Mouse (Mus musculus): ENCODE data around the gene Ddx24. TPM values are rescaled to one million over a fixed set of nuclear protein-coding genes. Genes with fewer than 3 reads are reported as not detected.
A peak's percentile ranks its signal among the peaks of the same experiment; 100 is the strongest.

The Ddx24 gene
- polyA plus RNA-seq, 1 experiment from 2014 or later: 140 TPM

- Histone ChIP-seq H3K27ac (replicated peaks; ENCODE audit: low read depth, low read length) (no peak overlapping the region), H3K36me3 (ENCODE audit: control insufficient read depth, insufficient read depth, low read length) (no peaks in the 10 kb centered on the region), H3K9me3 (ENCODE audit: control insufficient read depth, low read length) (no peaks in the 10 kb centered on the region), H3K9ac (replicated peaks; ENCODE audit: low read length) (no peak overlapping the region), H3K4me2 (ENCODE audit: low read length) (no peak overlapping the region), H3K4me1 (ENCODE audit: control insufficient read depth, insufficient read depth, low read length) (no peaks in the 10 kb centered on the region), H3K27me3 (ENCODE audit: control insufficient read depth, insufficient read depth, low read length) (no peaks in the 10 kb centered on the region), H3K4me3 (replicated peaks; ENCODE audit: low read depth, low read length) (no peak overlapping the region)
- ATAC-seq (ENCODE audit: low FRiP score, low TSS enrichment) (no peak), DNase-seq (no peak)
These were observed 9.2 kb upstream of the Ddx24 start for GRCm38 (mm10) chr12:103434861-103435260.

GRCm38 (mm10) chr12:103433986-103434731 lies 8.5 kb upstream of the Ddx24 start, which contains the start of gene Ifi27:
Ifi27 (plus strand) TSS chr12:103434211.
- no peaks in the 10 kb centered on the region for H3K9me3 ChIP-seq (ENCODE audit: control insufficient read depth, low read length)
- WGBS: 78% methylated on average over 8 of the region's 8 CpGs
- no peaks in the 10 kb centered on the region for H3K4me1 ChIP-seq (ENCODE audit: control insufficient read depth, insufficient read depth, low read length)
- no peak within 1 kb of the TSS for H3K4me3 ChIP-seq (replicated peaks; ENCODE audit: low read depth, low read length)
- DNase-seq: no peak
- no peak for ATAC-seq (ENCODE audit: low FRiP score, low TSS enrichment)
- no peaks in the 10 kb centered on the region for H3K36me3 ChIP-seq (ENCODE audit: control insufficient read depth, insufficient read depth, low read length)
- H3K9ac ChIP-seq (replicated peaks; ENCODE audit: low read length): no peak within 1 kb of the TSS
- no peak within 1 kb of the TSS for H3K27ac ChIP-seq (replicated peaks; ENCODE audit: low read depth, low read length)
- no peak within 1 kb of the TSS for H3K4me2 ChIP-seq (ENCODE audit: low read length)
- no peaks in the 10 kb centered on the region for H3K27me3 ChIP-seq (ENCODE audit: control insufficient read depth, insufficient read depth, low read length)

GRCm38 (mm10) chr12:103433430-103433829 lies 7.8 kb upstream of the Ddx24 start:
- H3K9me3 ChIP-seq (ENCODE audit: control insufficient read depth, low read length): no peaks in the 10 kb centered on the region
- ATAC-seq (ENCODE audit: low FRiP score, low TSS enrichment): no peak
- no peak for DNase-seq
- H3K4me3 ChIP-seq (replicated peaks; ENCODE audit: low read depth, low read length): no peak overlapping the region
- no peak overlapping the region for H3K27ac ChIP-seq (replicated peaks; ENCODE audit: low read depth, low read length)
- H3K9ac ChIP-seq (replicated peaks; ENCODE audit: low read length): no peak overlapping the region
- H3K27me3 ChIP-seq (ENCODE audit: control insufficient read depth, insufficient read depth, low read length): no peaks in the 10 kb centered on the region
- H3K4me2 ChIP-seq (ENCODE audit: low read length): no peak overlapping the region
- no peaks in the 10 kb centered on the region for H3K36me3 ChIP-seq (ENCODE audit: control insufficient read depth, insufficient read depth, low read length)
- 83% methylated on average over 2 of the region's 2 CpGs for WGBS
- H3K4me1 ChIP-seq (ENCODE audit: control insufficient read depth, insufficient read depth, low read length): no peaks in the 10 kb centered on the region

DNA sequence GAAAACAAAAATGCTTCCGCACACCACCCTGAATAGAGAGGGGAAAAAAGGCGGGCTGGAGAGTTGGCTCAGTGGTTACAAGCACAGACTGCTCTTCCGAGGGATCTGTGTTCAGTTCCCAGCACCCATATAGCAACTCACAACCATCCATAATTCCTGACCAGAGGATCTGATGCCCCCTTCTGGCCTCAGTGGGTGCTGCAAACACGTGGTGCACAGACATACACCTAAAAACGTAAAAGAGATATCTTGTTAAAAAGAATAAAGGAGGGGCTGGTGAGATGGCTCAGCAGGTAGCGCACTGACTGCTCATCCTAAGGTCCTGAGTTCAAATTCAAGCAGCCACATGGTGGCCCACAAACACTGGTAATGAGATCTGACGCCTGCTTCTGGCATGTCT lies 1.1 kb upstream of the Ddx24 start:
- no peak overlapping the region for H3K4me3 ChIP-seq (replicated peaks; ENCODE audit: low read depth, low read length)
- H3K27ac ChIP-seq (replicated peaks; ENCODE audit: low read depth, low read length): no peak overlapping the region
- no peaks in the 10 kb centered on the region for H3K27me3 ChIP-seq (ENCODE audit: control insufficient read depth, insufficient read depth, low read length)
- H3K36me3 ChIP-seq (ENCODE audit: control insufficient read depth, insufficient read depth, low read length): peaks cover 17% of the 10 kb centered on the region
- 94% methylated on average over 7 of the region's 7 CpGs for WGBS
- no peak overlapping the region for H3K4me2 ChIP-seq (ENCODE audit: low read length)
- peaks cover 27% of the 10 kb centered on the region for H3K4me1 ChIP-seq (ENCODE audit: control insufficient read depth, insufficient read depth, low read length)
- no peak overlapping the region for H3K9ac ChIP-seq (replicated peaks; ENCODE audit: low read length)
- ATAC-seq (ENCODE audit: low FRiP score, low TSS enrichment) (no peak), DNase-seq (no peak)
- no peaks in the 10 kb centered on the region for H3K9me3 ChIP-seq (ENCODE audit: control insufficient read depth, low read length)

DNA sequence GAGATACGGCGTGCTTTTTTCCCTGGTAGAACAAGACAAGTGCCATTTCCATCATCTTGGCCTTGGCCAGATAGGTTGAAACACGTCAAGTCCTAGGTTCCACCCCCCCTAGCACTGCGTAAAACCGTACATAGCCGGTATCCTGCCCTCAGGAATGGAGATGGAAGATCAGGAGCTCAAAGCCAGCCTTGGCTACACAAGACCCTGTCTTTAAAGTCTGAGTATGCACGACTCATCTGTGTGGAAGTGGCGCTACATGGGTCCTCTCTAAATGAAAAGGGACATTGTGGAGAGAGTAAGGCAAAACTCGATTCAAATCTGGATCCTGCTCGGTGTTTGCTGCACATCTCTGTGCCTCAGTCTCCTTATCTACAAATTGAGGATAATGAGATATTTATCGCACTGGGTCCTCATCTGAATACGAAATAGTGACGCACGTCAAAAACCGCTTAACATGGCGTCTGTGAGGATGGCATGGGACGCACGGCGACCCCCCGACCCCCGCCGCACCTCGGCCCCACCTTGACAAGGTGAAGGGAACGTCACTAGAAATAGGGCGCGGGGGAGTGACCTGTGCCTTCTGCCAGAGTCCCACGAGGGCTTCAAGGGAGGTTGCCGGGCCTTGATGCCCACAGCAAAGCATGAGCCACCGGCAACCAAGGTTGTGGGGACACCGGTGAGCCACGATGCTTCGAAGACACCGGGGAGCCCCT lies 458 bp downstream of the Ddx24 start:
- peaks cover 34% of the 10 kb centered on the region for H3K4me1 ChIP-seq (ENCODE audit: control insufficient read depth, insufficient read depth, low read length)
- peak overlapping the region; percentile 93 for H3K4me2 ChIP-seq (ENCODE audit: low read length)
- H3K9ac ChIP-seq (replicated peaks; ENCODE audit: low read length): peak overlapping the region; percentile 89
- peaks cover 21% of the 10 kb centered on the region for H3K36me3 ChIP-seq (ENCODE audit: control insufficient read depth, insufficient read depth, low read length)
- H3K27me3 ChIP-seq (ENCODE audit: control insufficient read depth, insufficient read depth, low read length): no peaks in the 10 kb centered on the region
- no peaks in the 10 kb centered on the region for H3K9me3 ChIP-seq (ENCODE audit: control insufficient read depth, low read length)
- peak overlapping the region; percentile 90 for H3K4me3 ChIP-seq (replicated peaks; ENCODE audit: low read depth, low read length)
- DNase-seq (no peak), ATAC-seq (ENCODE audit: low FRiP score, low TSS enrichment) (no peak; the same call in 1 of the 2 replicates)
- peak overlapping the region; percentile 63 for H3K27ac ChIP-seq (replicated peaks; ENCODE audit: low read depth, low read length)
- WGBS: 11% methylated on average over 33 of the region's 33 CpGs

GRCm38 (mm10) chr12:103408144-103408543 lies 17.5 kb downstream of the Ddx24 start:
- DNase-seq (no peak), ATAC-seq (ENCODE audit: low FRiP score, low TSS enrichment) (no peak)
- Histone ChIP-seq H3K36me3 (ENCODE audit: control insufficient read depth, insufficient read depth, low read length) (peaks cover 94% of the 10 kb centered on the region), H3K4me1 (ENCODE audit: control insufficient read depth, insufficient read depth, low read length) (no peaks in the 10 kb centered on the region), H3K9ac (replicated peaks; ENCODE audit: low read length) (no peak overlapping the region), H3K4me2 (ENCODE audit: low read length) (no peak overlapping the region), H3K27ac (replicated peaks; ENCODE audit: low read depth, low read length) (no peak overlapping the region), H3K27me3 (ENCODE audit: control insufficient read depth, insufficient read depth, low read length) (no peaks in the 10 kb centered on the region), H3K4me3 (replicated peaks; ENCODE audit: low read depth, low read length) (no peak overlapping the region), H3K9me3 (ENCODE audit: control insufficient read depth, low read length) (no peaks in the 10 kb centered on the region)
- WGBS: 98% methylated on average over 10 of the region's 10 CpGs

- H3K4me3 ChIP-seq (replicated peaks; ENCODE audit: low read depth, low read length): no peak within 1 kb of the TSS
- H3K27me3 ChIP-seq (ENCODE audit: control insufficient read depth, insufficient read depth, low read length): no peaks in the 10 kb centered on the region
- no peak within 1 kb of the TSS for H3K9ac ChIP-seq (replicated peaks; ENCODE audit: low read length)
- no peak within 1 kb of the TSS for H3K27ac ChIP-seq (replicated peaks; ENCODE audit: low read depth, low read length)
- H3K36me3 ChIP-seq (ENCODE audit: control insufficient read depth, insufficient read depth, low read length): peaks cover 94% of the 10 kb centered on the region
- 95% methylated on average over 4 of the region's 4 CpGs for WGBS
- DNase-seq (no peak), ATAC-seq (ENCODE audit: low FRiP score, low TSS enrichment) (no peak)
- no peaks in the 10 kb centered on the region for H3K9me3 ChIP-seq (ENCODE audit: control insufficient read depth, low read length)
- no peak within 1 kb of the TSS for H3K4me2 ChIP-seq (ENCODE audit: low read length)
- H3K4me1 ChIP-seq (ENCODE audit: control insufficient read depth, insufficient read depth, low read length): no peaks in the 10 kb centered on the region
These were observed 17.9 kb downstream of the Ddx24 start, which contains the start of gene 9330161L09Rik for GRCm38 (mm10) chr12:103407720-103408119. 9330161L09Rik (minus strand) TSS chr12:103407820.

DNA sequence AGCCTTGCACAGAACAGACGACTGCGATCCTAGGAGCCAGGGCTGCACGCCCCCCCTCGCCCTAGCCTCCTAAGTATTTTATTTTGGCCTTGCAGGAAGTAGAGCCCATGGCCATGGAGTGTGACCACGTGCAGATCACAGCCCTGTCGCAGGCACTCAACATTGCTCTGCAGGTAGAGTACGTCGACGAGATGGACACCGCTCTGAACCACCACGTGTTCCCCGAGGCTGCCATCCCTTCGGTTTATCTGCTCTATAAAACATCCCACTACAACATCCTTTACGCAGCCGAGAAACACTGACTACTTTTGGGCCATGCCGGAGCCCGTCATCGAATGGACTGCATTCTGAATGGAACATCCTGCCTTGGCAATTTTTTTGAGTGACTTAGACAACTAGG lies 21.5 kb downstream of the Ddx24 start:
- Histone ChIP-seq H3K4me1 (ENCODE audit: control insufficient read depth, insufficient read depth, low read length) (no peaks in the 10 kb centered on the region), H3K27ac (replicated peaks; ENCODE audit: low read depth, low read length) (no peak overlapping the region), H3K36me3 (ENCODE audit: control insufficient read depth, insufficient read depth, low read length) (peaks cover 69% of the 10 kb centered on the region), H3K4me2 (ENCODE audit: low read length) (no peak overlapping the region), H3K9ac (replicated peaks; ENCODE audit: low read length) (no peak overlapping the region), H3K4me3 (replicated peaks; ENCODE audit: low read depth, low read length) (no peak overlapping the region), H3K9me3 (ENCODE audit: control insufficient read depth, low read length) (no peaks in the 10 kb centered on the region), H3K27me3 (ENCODE audit: control insufficient read depth, insufficient read depth, low read length) (no peaks in the 10 kb centered on the region)
- 88% methylated on average over 18 of the region's 18 CpGs for WGBS
- DNase-seq: no peak
- ATAC-seq (ENCODE audit: low FRiP score, low TSS enrichment): no peak

- Histone ChIP-seq H3K4me1 (ENCODE audit: control insufficient read depth, insufficient read depth, low read length) (no peaks in the 10 kb centered on the region), H3K27ac (replicated peaks; ENCODE audit: low read depth, low read length) (no peak overlapping the region), H3K4me2 (ENCODE audit: low read length) (no peak overlapping the region), H3K27me3 (ENCODE audit: control insufficient read depth, insufficient read depth, low read length) (no peaks in the 10 kb centered on the region), H3K36me3 (ENCODE audit: control insufficient read depth, insufficient read depth, low read length) (peaks cover 5% of the 10 kb centered on the region; the same call in 1 of the 2 replicates), H3K9me3 (ENCODE audit: control insufficient read depth, low read length) (no peaks in the 10 kb centered on the region), H3K4me3 (replicated peaks; ENCODE audit: low read depth, low read length) (no peak overlapping the region), H3K9ac (replicated peaks; ENCODE audit: low read length) (no peak overlapping the region)
- ATAC-seq (ENCODE audit: low FRiP score, low TSS enrichment): no peak
- WGBS: 84% methylated on average over 7 of the region's 7 CpGs
- no peak for DNase-seq
These were observed 28.9 kb downstream of the Ddx24 start for GRCm38 (mm10) chr12:103396751-103397150.

All from midbrain, embryonic 14.5 days (tissue).